Mouse (Mus musculus) megakaryocyte progenitor cell, adult 5-6 weeks (primary cell): ENCODE data around the gene Akr1a1. TPM values are rescaled to one million over a fixed set of nuclear protein-coding genes. Genes with fewer than 3 reads are reported as not detected.

Experiments used
- ATAC-seq: replicated peaks from 2 replicates; pipeline ENCODE4 v1.8.0; 2016; ENCODE audit warnings: mild to moderate bottlenecking, moderate TSS enrichment, inconsistent platforms; ENCODE audit not compliant: poor library complexity
- total RNA-seq, 2 experiments: library from RNA; stranded (forward) in 1 of 2; stranded (reverse) in 1 of 2; fragments of 157-497, 149-512 nt in 1 of 2; fragments of 200-1000 nt in 1 of 2; gene quantifications; 2 replicates each; pipeline versions ENCODE4 v1.2.3 to v1.2.4; 2015 to 2017

Akr1a1 gene
- total RNA-seq, 2 experiments from 2014 or later = 370 to 829 TPM

DNA sequence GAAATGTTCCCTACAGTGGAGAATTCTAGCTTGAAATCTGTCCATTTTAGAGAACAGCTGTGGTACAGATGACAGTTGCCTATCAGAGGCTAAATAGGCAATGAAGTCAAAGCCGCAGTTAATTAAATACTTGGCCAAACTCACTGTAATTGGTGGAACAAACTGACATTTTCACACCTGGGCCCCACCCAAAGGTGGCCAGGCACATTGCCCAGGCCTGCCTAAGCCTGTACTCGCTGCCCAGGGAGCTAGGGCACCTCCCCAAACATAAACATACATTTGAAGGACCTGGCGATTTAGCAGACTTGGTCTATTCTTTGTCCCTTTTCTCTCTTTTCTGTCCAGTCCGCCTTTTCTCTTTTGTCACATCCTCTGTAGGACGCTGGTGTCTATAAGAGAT lies 55.1 kb downstream of the Akr1a1 start, which contains the start of gene Ccdc17:
Gene Ccdc17, plus strand, starts transcription at position 276 of the 400 bp plus-strand sequence.
- ATAC-seq = no peak

DNA sequence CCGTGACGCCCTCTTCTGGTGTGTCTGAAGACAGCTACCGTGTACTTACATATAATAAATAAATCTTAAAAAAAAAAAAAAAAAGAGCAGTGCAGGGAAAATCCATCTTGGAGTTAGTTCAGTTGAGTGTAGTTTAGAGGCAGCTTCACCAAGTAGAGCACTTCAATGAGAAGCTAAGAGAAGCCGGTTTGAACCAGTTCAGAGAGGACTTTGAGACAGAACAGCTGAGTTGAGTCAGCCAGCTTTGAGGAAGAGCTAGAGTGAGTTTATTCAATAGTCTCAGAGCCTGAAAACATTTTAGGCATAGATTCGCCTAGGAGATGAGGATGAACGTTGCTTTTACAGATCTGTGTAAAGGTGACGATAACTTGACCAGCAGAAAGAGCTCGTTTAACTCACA lies 55.7 kb downstream of the Akr1a1 start:
- no peak for ATAC-seq

Other genes starting within 250 kb of the Akr1a1 start
- 15.2 and 19.6 TPM in 2 replicates for gene Mast2, start 187.5 kb downstream of the Akr1a1 start, total RNA-seq (2015)
- gene Mast2, start 187.5 kb downstream of the Akr1a1 start, total RNA-seq (2017) = 6.4 and 13.6 TPM in 2 replicates
- 8.7 and 8.8 TPM in 2 replicates for gene Ipp, start 144.1 kb downstream of the Akr1a1 start, total RNA-seq (2015)
- gene Ipp, start 144.1 kb downstream of the Akr1a1 start, total RNA-seq (2017) = 8.5 and 16.3 TPM in 2 replicates
- gene Tmem69, start 95.7 kb downstream of the Akr1a1 start, total RNA-seq (2015) = 38.6 and 41.1 TPM in 2 replicates
- gene Tmem69, start 95.7 kb downstream of the Akr1a1 start, total RNA-seq (2017) = 11.0 and 11.8 TPM in 2 replicates
- gene Gpbp1l1, start 94.0 kb downstream of the Akr1a1 start, total RNA-seq (2015) = 80.6 and 90.1 TPM in 2 replicates
- 143 and 169 TPM in 2 replicates for gene Gpbp1l1, start 94.0 kb downstream of the Akr1a1 start, total RNA-seq (2017)
- 2.9 and 5.0 TPM in 2 replicates for gene Ccdc17, start 55.0 kb downstream of the Akr1a1 start, total RNA-seq (2015)
- gene Ccdc17, start 55.0 kb downstream of the Akr1a1 start, total RNA-seq (2017) = 0.91 and 1.4 TPM in 2 replicates
- gene Nasp, start 23.7 kb downstream of the Akr1a1 start, total RNA-seq (2015) = 179 and 194 TPM in 2 replicates
- 414 and 474 TPM in 2 replicates for gene Nasp, start 23.7 kb downstream of the Akr1a1 start, total RNA-seq (2017)
- 400 and 435 TPM in 2 replicates for gene Prdx1, start 33.9 kb upstream of the Akr1a1 start, total RNA-seq (2015)
- gene Prdx1, start 33.9 kb upstream of the Akr1a1 start, total RNA-seq (2017) = 254 and 304 TPM in 2 replicates
- 36.9 and 44.9 TPM in 2 replicates for gene Mmachc, start 56.7 kb upstream of the Akr1a1 start, total RNA-seq (2015)
- gene Mmachc, start 56.7 kb upstream of the Akr1a1 start, total RNA-seq (2017) = 19.8 and 23.0 TPM in 2 replicates
- gene Ccdc163, start 56.8 kb upstream of the Akr1a1 start, total RNA-seq (2015) = 35.5 and 56.1 TPM in 2 replicates
- 12.0 and 17.6 TPM in 2 replicates for gene Ccdc163, start 56.8 kb upstream of the Akr1a1 start, total RNA-seq (2017)
- gene Tesk2, start 69.3 kb upstream of the Akr1a1 start, total RNA-seq (2015) = 9.2 and 12.6 TPM in 2 replicates
- 6.7 and 7.1 TPM in 2 replicates for gene Tesk2, start 69.3 kb upstream of the Akr1a1 start, total RNA-seq (2017)
- 17.4 and 18.2 TPM in 2 replicates for gene Toe1, start 156.0 kb upstream of the Akr1a1 start, total RNA-seq (2015)
- gene Toe1, start 156.0 kb upstream of the Akr1a1 start, total RNA-seq (2017) = 33.9 and 42.0 TPM in 2 replicates
- gene Mutyh, start 156.0 kb upstream of the Akr1a1 start, total RNA-seq (2015) = 10.7 and 13.3 TPM in 2 replicates
- 5.2 and 8.4 TPM in 2 replicates for gene Mutyh, start 156.0 kb upstream of the Akr1a1 start, total RNA-seq (2017)
- 0.10 TPM in 1 of 2 replicates, not detected in the other for gene Hpdl, start 170.0 kb upstream of the Akr1a1 start, total RNA-seq (2015)
- 0.27 TPM in 1 of 2 replicates, not detected in the other for gene Hpdl, start 170.0 kb upstream of the Akr1a1 start, total RNA-seq (2017)
- gene Zswim5, start 225.7 kb upstream of the Akr1a1 start, total RNA-seq (2015) = 0.10 and 0.15 TPM in 2 replicates
- gene Zswim5, start 225.7 kb upstream of the Akr1a1 start, total RNA-seq (2017) = 0.03 and 0.12 TPM in 2 replicates